Mouse (Mus musculus) retina, postnatal 1 day (tissue): ENCODE data around the gene Elavl4.
A peak's percentile ranks its signal among the peaks of the same experiment; 100 is the strongest.

ENCODE experiments used
- DNase-seq: peaks from one replicate; pipeline ENCODE4 v3.0.0-alpha.2; 2012

Elavl4 gene

GRCm38 (mm10) chr4:110264345-110264943 lies 87.3 kb downstream of the Elavl4 start:
- no peak for DNase-seq

- no peak for DNase-seq
Measured at GRCm38 (mm10) chr4:110257360-110257759, 94.3 kb downstream of the Elavl4 start.

- DNase-seq, result no peak
Measured at GRCm38 (mm10) chr4:110255617-110256016, 96.1 kb downstream of the Elavl4 start.

- DNase-seq, result no peak
Measured at GRCm38 (mm10) chr4:110250055-110250454, 101.7 kb downstream of the Elavl4 start.

- DNase-seq, result peak; percentile 12
Measured at GRCm38 (mm10) chr4:110242879-110243278, 108.8 kb downstream of the Elavl4 start.

GRCm38 (mm10) chr4:110234554-110234953 lies 117.2 kb downstream of the Elavl4 start:
- no peak for DNase-seq

GRCm38 (mm10) chr4:110232327-110232726 lies 119.4 kb downstream of the Elavl4 start:
- no peak for DNase-seq

- DNase-seq, result peak; percentile 64
Measured at GRCm38 (mm10) chr4:110231799-110232198, 119.9 kb downstream of the Elavl4 start.

- DNase-seq, result no peak
Measured at GRCm38 (mm10) chr4:110229652-110230051, 122.1 kb downstream of the Elavl4 start.

GRCm38 (mm10) chr4:110229238-110229637 lies 122.5 kb downstream of the Elavl4 start:
- DNase-seq, result no peak

- DNase-seq, result no peak
Measured at GRCm38 (mm10) chr4:110227621-110228031, 124.1 kb downstream of the Elavl4 start.

GRCm38 (mm10) chr4:110225492-110225891 lies 126.2 kb downstream of the Elavl4 start:
- DNase-seq, result no peak

- DNase-seq, result no peak
Measured at GRCm38 (mm10) chr4:110218819-110219218, 132.9 kb downstream of the Elavl4 start.

- DNase-seq, result no peak
Measured at GRCm38 (mm10) chr4:110217553-110217952, 134.2 kb downstream of the Elavl4 start.

GRCm38 (mm10) chr4:110214543-110214942 lies 137.2 kb downstream of the Elavl4 start:
- no peak for DNase-seq

GRCm38 (mm10) chr4:110213666-110214065 lies 138.0 kb downstream of the Elavl4 start:
- peak; percentile 21 for DNase-seq

GRCm38 (mm10) chr4:110210246-110210645 lies 141.5 kb downstream of the Elavl4 start:
- DNase-seq, result no peak

- DNase-seq, result peak; percentile 40
Measured at GRCm38 (mm10) chr4:110209613-110210012, 142.1 kb downstream of the Elavl4 start.

- DNase-seq, result no peak
Measured at GRCm38 (mm10) chr4:110201680-110202079, 150.0 kb downstream of the Elavl4 start.

- DNase-seq, result no peak
Measured at GRCm38 (mm10) chr4:110199897-110200296, 151.8 kb downstream of the Elavl4 start.

GRCm38 (mm10) chr4:110198600-110198999 lies 153.1 kb downstream of the Elavl4 start:
- DNase-seq, result no peak

GRCm38 (mm10) chr4:110177263-110177662 lies 174.4 kb downstream of the Elavl4 start:
- DNase-seq, result no peak

- DNase-seq, result no peak
Measured at GRCm38 (mm10) chr4:110172028-110172427, 179.7 kb downstream of the Elavl4 start.

GRCm38 (mm10) chr4:110165217-110165616 lies 186.5 kb downstream of the Elavl4 start:
- no peak for DNase-seq

- no peak for DNase-seq
Measured at GRCm38 (mm10) chr4:110161600-110161999, 190.1 kb downstream of the Elavl4 start.
